Mouse (Mus musculus) 3T3-L1 (cell line): ENCODE data around the gene Rorb.
A peak's percentile ranks its signal among the peaks of the same experiment; 100 is the strongest.

Source experiments
- DNase-seq: peaks from one replicate; pipeline ENCODE4 v3.0.0-alpha.2; 2015; ENCODE audit warnings: low read depth, low spot score

Rorb gene

GRCm38 (mm10) chr19:18889117-18889627 is 221.8 kb downstream of the Rorb start:
- DNase-seq, result peak; percentile 15

GRCm38 (mm10) chr19:18888491-18889116 is 222.4 kb downstream of the Rorb start:
- no peak for DNase-seq

- no peak for DNase-seq
These were observed 223.2 kb downstream of the Rorb start for GRCm38 (mm10) chr19:18887646-18888407.

DNA sequence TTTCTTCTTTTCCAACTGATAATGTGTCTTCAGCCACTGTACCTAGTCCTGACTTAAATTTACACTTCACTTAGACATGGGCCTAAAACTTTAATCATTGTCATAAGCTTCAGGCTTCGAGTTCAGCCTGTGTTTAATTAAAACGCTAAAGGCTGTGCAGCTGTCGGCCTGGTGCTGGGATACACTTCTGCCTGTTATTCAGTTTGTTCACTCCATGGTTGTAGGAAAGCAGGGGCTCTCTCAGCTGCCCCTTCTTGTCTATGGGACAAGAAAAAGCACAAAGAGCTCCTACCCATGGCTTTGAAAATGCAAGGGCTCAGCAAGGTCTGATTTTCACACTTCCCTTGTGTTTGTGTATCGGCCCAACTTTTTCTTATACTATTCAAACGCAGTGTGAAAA is 229.8 kb downstream of the Rorb start:
- DNase-seq, result no peak
